Mouse (Mus musculus) lung, adult 18-20 months (tissue): Measurements from ENCODE around the gene Pkp4.

Source experiments
- DNase-seq, 2 experiments: peaks; one replicate each; pipeline ENCODE4 v3.0.0; 2022; ENCODE audit warnings: mixed read lengths in 2 of 2

Pkp4 gene

GRCm38 (mm10) chr2:59160605-59160963 lies at the start of gene Pkp4, which contains the start of gene Ccdc148:
Gene Pkp4, plus strand, starts transcription at chr2:59160850.
Gene Ccdc148, minus strand, starts transcription at chr2:59160683.
- DNase-seq: peak; percentile 95 to 96

- DNase-seq: no peak
Observed at GRCm38 (mm10) chr2:59129023-59129422, 31.6 kb upstream of the Pkp4 start.

GRCm38 (mm10) chr2:59129821-59130220 lies 30.8 kb upstream of the Pkp4 start:
- no peak for DNase-seq

GRCm38 (mm10) chr2:59131044-59131443 lies 29.6 kb upstream of the Pkp4 start:
- no peak for DNase-seq

- DNase-seq: no peak
Observed at GRCm38 (mm10) chr2:59155428-59155827, 5.2 kb upstream of the Pkp4 start.

GRCm38 (mm10) chr2:59158117-59158516 lies 2.5 kb upstream of the Pkp4 start:
- DNase-seq: no peak

GRCm38 (mm10) chr2:59159961-59160604 lies 567 bp upstream of the Pkp4 start:
- no peak for DNase-seq

GRCm38 (mm10) chr2:59161021-59161440 lies 381 bp downstream of the Pkp4 start:
- no peak for DNase-seq

GRCm38 (mm10) chr2:59161441-59162284 lies 1.0 kb downstream of the Pkp4 start:
- peak; percentile 70 to 72 for DNase-seq

- no peak for DNase-seq
Observed at GRCm38 (mm10) chr2:59162285-59162600, 1.6 kb downstream of the Pkp4 start.

- no peak for DNase-seq
Observed at GRCm38 (mm10) chr2:59166976-59167375, 6.3 kb downstream of the Pkp4 start.

- DNase-seq: no peak
Observed at GRCm38 (mm10) chr2:59167830-59168229, 7.2 kb downstream of the Pkp4 start.

- no peak for DNase-seq
Observed at GRCm38 (mm10) chr2:59169572-59170207, 9.0 kb downstream of the Pkp4 start.

GRCm38 (mm10) chr2:59170208-59170589 lies 9.5 kb downstream of the Pkp4 start:
- DNase-seq: peak; percentile 66 to 78

GRCm38 (mm10) chr2:59170593-59170992 lies 9.9 kb downstream of the Pkp4 start:
- no peak for DNase-seq

- DNase-seq: peak; percentile 49 to 74
Observed at GRCm38 (mm10) chr2:59171533-59171932, 10.9 kb downstream of the Pkp4 start.

- DNase-seq: no peak
Observed at GRCm38 (mm10) chr2:59175926-59176325, 15.3 kb downstream of the Pkp4 start.

GRCm38 (mm10) chr2:59178191-59178590 lies 17.5 kb downstream of the Pkp4 start:
- no peak for DNase-seq

GRCm38 (mm10) chr2:59178960-59179359 lies 18.3 kb downstream of the Pkp4 start:
- DNase-seq: no peak

GRCm38 (mm10) chr2:59179487-59179886 lies 18.8 kb downstream of the Pkp4 start:
- DNase-seq: no peak

- no peak for DNase-seq
Observed at GRCm38 (mm10) chr2:59181321-59182113, 20.9 kb downstream of the Pkp4 start.

- no peak for DNase-seq
Observed at GRCm38 (mm10) chr2:59183541-59183940, 22.9 kb downstream of the Pkp4 start.
